In the genomic region with DNA sequence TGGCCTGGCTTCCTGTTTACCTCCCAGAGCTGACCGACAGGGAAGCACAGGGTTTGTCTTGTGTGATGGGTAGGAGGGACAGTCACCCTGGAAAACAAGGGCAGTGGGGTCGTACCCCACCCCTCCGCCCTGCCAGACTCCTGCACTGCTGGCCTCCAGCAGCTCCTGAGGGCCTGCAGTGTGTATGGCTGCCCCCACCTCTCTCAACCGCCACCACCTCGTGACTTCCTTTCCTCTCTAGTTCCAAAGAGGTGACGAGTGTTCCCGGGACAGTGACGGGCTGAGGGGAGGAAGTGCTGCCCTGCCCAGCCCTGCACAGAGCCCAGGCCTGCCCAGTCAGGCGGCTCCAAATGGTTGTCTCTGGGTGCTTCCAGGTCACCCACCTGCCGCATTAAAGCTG, we compare ENCODE assay signal across 8 mouse cellular contexts. TPM values are rescaled to one million over a fixed set of nuclear protein-coding genes. Genes with fewer than 3 reads are reported as not detected.
A peak's percentile ranks its signal among the peaks of the same experiment; 100 is the strongest.
DNase-seq lines count a peak whose midpoint lies in the region; ATAC-seq lines count a peak whose summit lies in the region.

No protein-coding gene starts in this region.

- no peak overlapping the region for H3K4me3 ChIP-seq in neural tube, embryonic 12.5 days
- no peak overlapping the region for H3K4me3 ChIP-seq in heart, embryonic 11.5 days (ENCODE audit: low read depth, low read length)
- H3K4me3 ChIP-seq in kidney, embryonic 16.5 days (ENCODE audit: low read length) = no peak overlapping the region

- 70% methylated on average over 10 of the region's 10 CpGs for WGBS in neural tube, embryonic 12.5 days
- WGBS in heart, embryonic 11.5 days (ENCODE audit: insufficient replicate concordance) = 33% methylated on average over 10 of the region's 10 CpGs
- WGBS in kidney, embryonic 16.5 days = 27% methylated on average over 9 of the region's 10 CpGs

- 0 out of 2 replicates have a peak overlapping the region, but pooled peaks have one; percentile 5 for H3K4me2 ChIP-seq in neural tube, embryonic 12.5 days (replicated peaks)
- peak overlapping the region; percentile 0; the same call in 1 of the 2 replicates for H3K4me2 ChIP-seq in heart, embryonic 11.5 days
- peak overlapping the region; percentile 14 for H3K4me2 ChIP-seq in kidney, embryonic 16.5 days (replicated peaks; ENCODE audit: low read depth, low read length)

- no peak overlapping the region for H3K9ac ChIP-seq in neural tube, embryonic 12.5 days
- no peak overlapping the region for H3K9ac ChIP-seq in heart, embryonic 11.5 days (ENCODE audit: low read depth, low read length)
- peak overlapping the region; percentile 40; the same call in 1 of the 2 replicates for H3K9ac ChIP-seq in kidney, embryonic 16.5 days (replicated peaks; ENCODE audit: low read length)

- H3K4me1 ChIP-seq in neural tube, embryonic 12.5 days = peaks cover 41% of the 10 kb centered on the region
- H3K4me1 ChIP-seq in heart, embryonic 11.5 days (ENCODE audit: control insufficient read depth, insufficient read depth, low read length) = peaks cover 73% of the 10 kb centered on the region
- peaks cover 75% of the 10 kb centered on the region for H3K4me1 ChIP-seq in kidney, embryonic 16.5 days (ENCODE audit: insufficient read depth, low read length)

- 0 out of 2 replicates have a peak overlapping the region, but pooled peaks have one; percentile 15 for H3K27ac ChIP-seq in neural tube, embryonic 12.5 days
- peak overlapping the region; percentile 59; the same call in 1 of the 2 replicates for H3K27ac ChIP-seq in heart, embryonic 11.5 days (ENCODE audit: low read depth, low read length)
- H3K27ac ChIP-seq in kidney, embryonic 16.5 days (ENCODE audit: low read length) = peak overlapping the region; percentile 80

- DNase-seq in neural tube, embryonic 10.5 days (ENCODE audit: extremely low spot score, low spot score) = no peak
- peak; percentile 87 for DNase-seq in lung, postnatal 36 days
- peak; percentile 82 for DNase-seq in thymus, postnatal 25 days
- no peak for DNase-seq in ovary, postnatal 10 days (ENCODE audit: low spot score)
- DNase-seq in ovary, postnatal 36 days (ENCODE audit: low spot score) = no peak

- peaks cover 4% of the 10 kb centered on the region; the same call in 1 of the 2 replicates for H3K36me3 ChIP-seq in neural tube, embryonic 12.5 days
- H3K36me3 ChIP-seq in heart, embryonic 11.5 days (ENCODE audit: control insufficient read depth, insufficient read depth, low read length) = no peaks in the 10 kb centered on the region
- H3K36me3 ChIP-seq in kidney, embryonic 16.5 days (ENCODE audit: insufficient read depth, low read length) = no peaks in the 10 kb centered on the region

- no peaks in the 10 kb centered on the region for H3K27me3 ChIP-seq in neural tube, embryonic 12.5 days (replicated peaks)
- H3K27me3 ChIP-seq in heart, embryonic 11.5 days (ENCODE audit: control insufficient read depth, insufficient read depth, low read length) = no peaks in the 10 kb centered on the region
- H3K27me3 ChIP-seq in kidney, embryonic 16.5 days (ENCODE audit: insufficient read depth, low read length) = no peaks in the 10 kb centered on the region

- no peaks in the 10 kb centered on the region for H3K9me3 ChIP-seq in neural tube, embryonic 12.5 days
- no peaks in the 10 kb centered on the region for H3K9me3 ChIP-seq in heart, embryonic 11.5 days (replicated peaks; ENCODE audit: control insufficient read depth, low read length)
- H3K9me3 ChIP-seq in kidney, embryonic 16.5 days (ENCODE audit: low read length) = no peaks in the 10 kb centered on the region

- ATAC-seq in neural tube, embryonic 12.5 days (ENCODE audit: low FRiP score, low read depth) = no peak
- 0 out of 2 replicates have a peak, but pooled peaks have one; percentile 8 for ATAC-seq in heart, embryonic 11.5 days (replicated peaks; ENCODE audit: insufficient number of reproducible peaks, low FRiP score, low TSS enrichment)
- peak; percentile 43 for ATAC-seq in kidney, embryonic 16.5 days (ENCODE audit: low FRiP score, low TSS enrichment)

RNA-seq across cellular contexts. Expression of a gene that starts 5.1 kb away (rescaled TPM):
- polyA plus RNA-seq in neural tube, embryonic 12.5 days (2016; fragmentation: Nextera tagmentation; extraction: Ambion mirVana) = 89.7 and 99.3 TPM in 2 replicates
- polyA plus RNA-seq in heart, embryonic 11.5 days (2014; fragmentation: Nextera tagmentation; extraction: Ambion mirVana) = 30.2 and 32.1 TPM in 2 replicates
- polyA plus RNA-seq in kidney, embryonic 16.5 days (2015; fragmentation: Nextera tagmentation; extraction: Ambion mirVana) = 62.9 and 63.9 TPM in 2 replicates

RNA-seq across cellular contexts. Expression of a gene that starts 6.5 kb away (rescaled TPM):
- polyA plus RNA-seq in neural tube, embryonic 12.5 days (2016; fragmentation: Nextera tagmentation; extraction: Ambion mirVana) = 3.9 and 4.6 TPM in 2 replicates
- polyA plus RNA-seq in heart, embryonic 11.5 days (2014; fragmentation: Nextera tagmentation; extraction: Ambion mirVana) = 0.90 and 1.4 TPM in 2 replicates
- 21.9 and 22.6 TPM in 2 replicates for polyA plus RNA-seq in kidney, embryonic 16.5 days (2015; fragmentation: Nextera tagmentation; extraction: Ambion mirVana)

RNA-seq across cellular contexts. Expression of a gene that starts 23.1 kb away (rescaled TPM):
- polyA plus RNA-seq in neural tube, embryonic 12.5 days (2016; fragmentation: Nextera tagmentation; extraction: Ambion mirVana) = 54.1 and 54.9 TPM in 2 replicates
- polyA plus RNA-seq in heart, embryonic 11.5 days (2014; fragmentation: Nextera tagmentation; extraction: Ambion mirVana) = 20.2 and 25.0 TPM in 2 replicates
- 42.3 and 43.2 TPM in 2 replicates for polyA plus RNA-seq in kidney, embryonic 16.5 days (2015; fragmentation: Nextera tagmentation; extraction: Ambion mirVana)

RNA-seq across cellular contexts. Expression of a gene that starts 30.7 kb away (rescaled TPM):
- 3.8 and 4.7 TPM in 2 replicates for polyA plus RNA-seq in neural tube, embryonic 12.5 days (2016; fragmentation: Nextera tagmentation; extraction: Ambion mirVana)
- 10.9 and 11.2 TPM in 2 replicates for polyA plus RNA-seq in heart, embryonic 11.5 days (2014; fragmentation: Nextera tagmentation; extraction: Ambion mirVana)
- 19.7 and 20.2 TPM in 2 replicates for polyA plus RNA-seq in kidney, embryonic 16.5 days (2015; fragmentation: Nextera tagmentation; extraction: Ambion mirVana)

RNA-seq across cellular contexts. Expression of a gene that starts 31.1 kb away (rescaled TPM):
- 35.9 and 36.4 TPM in 2 replicates for polyA plus RNA-seq in neural tube, embryonic 12.5 days (2016; fragmentation: Nextera tagmentation; extraction: Ambion mirVana)
- 41.2 and 44.1 TPM in 2 replicates for polyA plus RNA-seq in heart, embryonic 11.5 days (2014; fragmentation: Nextera tagmentation; extraction: Ambion mirVana)
- polyA plus RNA-seq in kidney, embryonic 16.5 days (2015; fragmentation: Nextera tagmentation; extraction: Ambion mirVana) = 88.6 and 88.7 TPM in 2 replicates

Comparison
In these comparisons a context has a peak if more than half of its experiments do, and no peak if none do; other contexts are left out.
1. H3K27ac ChIP-seq: peak in every context shown above with its lines; median percentile 80 in kidney, embryonic 16.5 days; 59 in heart, embryonic 11.5 days; 15 in neural tube, embryonic 12.5 days.
2. DNase-seq: peak in lung, postnatal 36 days (single experiment) and thymus, postnatal 25 days (single experiment); none in neural tube, embryonic 10.5 days (single experiment), ovary, postnatal 10 days (single experiment) and ovary, postnatal 36 days (single experiment).
3. Peak in every context shown above with its lines, with median percentiles within 50 percentile points of each other: H3K4me2 ChIP-seq.